Comparison of ENCODE assay signal across 10 mouse cellular contexts in genomic region chr10:111699557-111700508, GRCm38 (mm10).
DNase-seq lines count a peak whose midpoint lies in the region; ATAC-seq lines count a peak whose summit lies in the region.
"Had no signal": no experiment of that assay in that cellular context is flagged by ENCODE, and none has a peak within 500 bp of the region (broad histone marks: within the 10 kb centered on the region; RNA-seq: fewer than 3 reads in every experiment).

No protein-coding gene starts in this region.

- H3K27ac ChIP-seq in embryonic facial prominence, embryonic 13.5 days = 0 out of 2 replicates have a peak overlapping the region, but pooled peaks have one; percentile 28
- H3K27ac ChIP-seq in hindbrain, embryonic 14.5 days = peak overlapping the region; percentile 72
- peak overlapping the region; percentile 83 for H3K27ac ChIP-seq in neural tube, embryonic 13.5 days (replicated peaks)
- H3K27ac ChIP-seq: layer of hippocampus, adult 2 months had no signal

- H3K9ac ChIP-seq in embryonic facial prominence, embryonic 13.5 days = no peak overlapping the region
- H3K9ac ChIP-seq in hindbrain, embryonic 14.5 days = no peak overlapping the region
- no peak overlapping the region for H3K9ac ChIP-seq in neural tube, embryonic 13.5 days

- peak overlapping the region; percentile 47 for H3K4me2 ChIP-seq in embryonic facial prominence, embryonic 13.5 days
- peak overlapping the region; percentile 12; the same call in 1 of the 2 replicates for H3K4me2 ChIP-seq in hindbrain, embryonic 14.5 days (replicated peaks)
- peak overlapping the region; percentile 21; the same call in 1 of the 2 replicates for H3K4me2 ChIP-seq in neural tube, embryonic 13.5 days

- WGBS in embryonic facial prominence, embryonic 13.5 days = 37% methylated on average over 16 of the region's 16 CpGs
- WGBS in hindbrain, embryonic 14.5 days = 55% methylated on average over 16 of the region's 16 CpGs
- 63% methylated on average over 16 of the region's 16 CpGs for WGBS in neural tube, embryonic 13.5 days

- no peaks in the 10 kb centered on the region for H3K9me3 ChIP-seq in embryonic facial prominence, embryonic 13.5 days
- no peaks in the 10 kb centered on the region for H3K9me3 ChIP-seq in hindbrain, embryonic 14.5 days (ENCODE audit: control insufficient read depth, low read length)
- H3K9me3 ChIP-seq in neural tube, embryonic 13.5 days = no peaks in the 10 kb centered on the region

- no peaks in the 10 kb centered on the region for H3K36me3 ChIP-seq in embryonic facial prominence, embryonic 13.5 days
- H3K36me3 ChIP-seq in hindbrain, embryonic 14.5 days (replicated peaks; ENCODE audit: control insufficient read depth, insufficient read depth) = no peaks in the 10 kb centered on the region
- H3K36me3 ChIP-seq in neural tube, embryonic 13.5 days = no peaks in the 10 kb centered on the region

- peaks cover 20% of the 10 kb centered on the region for H3K4me1 ChIP-seq in embryonic facial prominence, embryonic 13.5 days
- H3K4me1 ChIP-seq in hindbrain, embryonic 14.5 days (replicated peaks; ENCODE audit: control insufficient read depth, insufficient read depth, low read length) = peaks cover 9% of the 10 kb centered on the region
- peaks cover 22% of the 10 kb centered on the region for H3K4me1 ChIP-seq in neural tube, embryonic 13.5 days (replicated peaks)

- intact Hi-C loops in gastrocnemius, postnatal 14 days (cut with DNase I; ENCODE audit: low total_unique reads) = no loop called here

- H3K27me3 ChIP-seq in embryonic facial prominence, embryonic 13.5 days = no peaks in the 10 kb centered on the region
- H3K27me3 ChIP-seq in hindbrain, embryonic 14.5 days (ENCODE audit: control insufficient read depth, insufficient read depth, low read length) = no peaks in the 10 kb centered on the region
- no peaks in the 10 kb centered on the region for H3K27me3 ChIP-seq in neural tube, embryonic 13.5 days

- H3K4me3 ChIP-seq in embryonic facial prominence, embryonic 13.5 days = no peak overlapping the region
- no peak overlapping the region for H3K4me3 ChIP-seq in hindbrain, embryonic 14.5 days (replicated peaks; ENCODE audit: low read length)
- no peak overlapping the region for H3K4me3 ChIP-seq in neural tube, embryonic 13.5 days
- H3K4me3 ChIP-seq: layer of hippocampus, adult 2 months had no signal

- ATAC-seq in embryonic facial prominence, embryonic 13.5 days (ENCODE audit: insufficient number of reproducible peaks, insufficient read depth, low FRiP score, low TSS enrichment, low read depth) = no peak; the same call in 1 of the 2 replicates
- peak; percentile 81 for ATAC-seq in hindbrain, embryonic 14.5 days (ENCODE audit: low FRiP score)
- ATAC-seq in neural tube, embryonic 13.5 days (ENCODE audit: low read depth) = peak; percentile 84

- DNase-seq in layer of hippocampus, adult 9-11 months = peak; percentile 23
- no peak for DNase-seq in layer of hippocampus, postnatal 36 days
- DNase-seq in hindbrain, embryonic 14.5 days (ENCODE audit: low spot score) = peak; percentile 55
- no peak for DNase-seq in spleen, adult 12 weeks (ENCODE audit: low spot score)
- no peak for DNase-seq in cerebellum, postnatal 10 days
- DNase-seq in gastrocnemius, postnatal 14 days = no peak
- DNase-seq: cerebellum, adult 11-12 months had no signal

Comparison
In these comparisons a context has a peak if more than half of its experiments do, and no peak if none do; other contexts are left out.
1. DNase-seq: peak in layer of hippocampus, adult 9-11 months (single experiment) and hindbrain, embryonic 14.5 days (single experiment); none in layer of hippocampus, postnatal 36 days (0 of 2), spleen, adult 12 weeks (single experiment), cerebellum, postnatal 10 days (0 of 2) and gastrocnemius, postnatal 14 days (single experiment).
2. H3K27ac ChIP-seq: peak in every context shown above with its lines; median percentile 83 in neural tube, embryonic 13.5 days; 72 in hindbrain, embryonic 14.5 days; 28 in embryonic facial prominence, embryonic 13.5 days.
3. Peak in every context shown above with its lines, with median percentiles within 50 percentile points of each other: H3K4me2 ChIP-seq.